Mouse (Mus musculus): ENCODE measurements at regions not wholly inside any gene's neighbourhood (a gene's known extent, or its start where the extent isn't known, plus 50 kb on each side); places are given as distances from the start of the nearest gene placed in this dataset.

DNA sequence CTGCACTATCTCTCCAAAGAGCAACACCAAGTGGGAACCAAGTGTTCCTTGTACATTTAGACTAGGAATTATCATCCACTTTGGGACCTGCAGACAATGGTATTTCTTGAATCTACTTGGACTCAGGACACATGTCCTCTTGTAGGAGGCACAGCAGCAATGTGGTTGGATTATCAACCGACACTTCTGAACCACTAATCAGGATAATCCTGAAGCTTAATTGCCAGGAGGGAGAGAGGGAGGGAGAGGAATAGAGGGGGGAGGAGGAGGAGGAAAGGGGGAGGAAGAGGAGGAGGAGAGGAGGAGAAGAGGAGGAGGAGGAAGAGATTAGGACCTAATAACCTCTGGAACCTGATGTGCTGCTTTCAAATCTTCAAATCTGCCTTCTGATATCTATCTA is 167.5 kb downstream of the Trib2 start:
- Histone ChIP-seq H3K36me3 (ENCODE audit: insufficient read depth, low read length) (no peaks in the 10 kb centered on the region), H3K27me3 (ENCODE audit: insufficient read depth, low read length) (no peaks in the 10 kb centered on the region), H3K4me3 (replicated peaks; ENCODE audit: low read depth, low read length) (no peak overlapping the region), H3K4me2 (ENCODE audit: low read length) (no peak overlapping the region), H3K27ac (no peak overlapping the region), H3K4me1 (replicated peaks; ENCODE audit: insufficient read depth, low read length) (no peaks in the 10 kb centered on the region), H3K9me3 (replicated peaks; ENCODE audit: low read length) (no peaks in the 10 kb centered on the region), H3K9ac (ENCODE audit: low read depth, low read length) (no peak overlapping the region)
- WGBS, result 88% methylated on average over 1 of the region's 1 CpGs
- ATAC-seq (replicated peaks; ENCODE audit: low FRiP score, low read depth), result no peak
- TF ChIP-seq CTCF (IDR thresholded peaks at IDR 0.05; ENCODE audit: low read depth), result no peak
- no peak for DNase-seq (ENCODE audit: low spot score)

DNA sequence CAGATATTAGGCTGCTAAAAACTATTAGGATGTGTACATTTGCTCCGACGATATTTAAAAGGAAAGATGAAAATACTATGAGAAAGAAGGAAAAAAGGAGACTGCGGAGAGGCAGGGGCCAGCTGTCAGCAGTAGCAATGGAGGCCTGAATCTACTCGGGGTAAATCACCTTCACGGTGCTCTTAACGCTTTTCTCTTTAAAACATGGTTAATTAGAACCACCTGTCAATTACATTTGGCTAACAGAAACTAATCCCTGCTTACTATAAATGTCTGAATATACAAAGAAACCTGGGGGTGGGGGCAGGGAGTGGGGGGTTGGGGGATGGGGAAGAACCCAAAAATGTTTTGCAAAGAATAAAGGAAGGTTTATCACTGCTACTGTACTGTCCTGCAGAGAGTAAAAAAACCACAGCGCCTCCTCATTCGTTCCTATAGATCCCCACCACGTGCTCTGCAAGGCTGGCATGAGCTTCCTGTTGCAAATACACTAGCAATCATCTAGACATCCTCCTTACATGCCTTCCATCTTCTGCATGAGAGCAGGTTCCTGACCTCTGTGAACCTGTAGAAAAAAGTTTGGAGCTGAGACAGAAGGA is 172.5 kb downstream of the Trib2 start:
- 60% methylated on average over 9 of the region's 9 CpGs for WGBS
- ATAC-seq (replicated peaks; ENCODE audit: low FRiP score, low read depth), result no peak
- no peak for TF ChIP-seq CTCF (IDR thresholded peaks at IDR 0.05; ENCODE audit: low read depth)

GRCm38 (mm10) chr12:15643669-15644068 is 173.1 kb downstream of the Trib2 start:
- 49% methylated on average over 3 of the region's 3 CpGs for WGBS
- no peaks in the 10 kb centered on the region for H3K27me3 ChIP-seq (ENCODE audit: insufficient read depth, low read length)
- H3K27ac ChIP-seq, result no peak overlapping the region
- H3K36me3 ChIP-seq (ENCODE audit: insufficient read depth, low read length), result no peaks in the 10 kb centered on the region
- no peaks in the 10 kb centered on the region for H3K9me3 ChIP-seq (replicated peaks; ENCODE audit: low read length)
- no peak for ATAC-seq (replicated peaks; ENCODE audit: low FRiP score, low read depth)
- H3K9ac ChIP-seq (ENCODE audit: low read depth, low read length), result no peak overlapping the region
- H3K4me1 ChIP-seq (replicated peaks; ENCODE audit: insufficient read depth, low read length), result peaks cover 4% of the 10 kb centered on the region; the same call in 1 of the 2 replicates
- TF ChIP-seq CTCF (IDR thresholded peaks at IDR 0.05; ENCODE audit: low read depth), result no peak
- no peak overlapping the region for H3K4me2 ChIP-seq (ENCODE audit: low read length)
- DNase-seq (ENCODE audit: low spot score), result no peak
- no peak overlapping the region for H3K4me3 ChIP-seq (replicated peaks; ENCODE audit: low read depth, low read length)

More for the DNA sequence above, 172.5 kb downstream of the Trib2 start:
- peaks cover 4% of the 10 kb centered on the region; the same call in 1 of the 2 replicates for H3K4me1 ChIP-seq (replicated peaks; ENCODE audit: insufficient read depth, low read length)
- no peaks in the 10 kb centered on the region for H3K36me3 ChIP-seq (ENCODE audit: insufficient read depth, low read length)
- H3K9ac ChIP-seq (ENCODE audit: low read depth, low read length), result no peak overlapping the region
- DNase-seq (ENCODE audit: low spot score), result no peak
- no peak overlapping the region for H3K27ac ChIP-seq
- no peak overlapping the region for H3K4me3 ChIP-seq (replicated peaks; ENCODE audit: low read depth, low read length)
- H3K27me3 ChIP-seq (ENCODE audit: insufficient read depth, low read length), result no peaks in the 10 kb centered on the region
- no peak overlapping the region for H3K4me2 ChIP-seq (ENCODE audit: low read length)
- no peaks in the 10 kb centered on the region for H3K9me3 ChIP-seq (replicated peaks; ENCODE audit: low read length)

DNA sequence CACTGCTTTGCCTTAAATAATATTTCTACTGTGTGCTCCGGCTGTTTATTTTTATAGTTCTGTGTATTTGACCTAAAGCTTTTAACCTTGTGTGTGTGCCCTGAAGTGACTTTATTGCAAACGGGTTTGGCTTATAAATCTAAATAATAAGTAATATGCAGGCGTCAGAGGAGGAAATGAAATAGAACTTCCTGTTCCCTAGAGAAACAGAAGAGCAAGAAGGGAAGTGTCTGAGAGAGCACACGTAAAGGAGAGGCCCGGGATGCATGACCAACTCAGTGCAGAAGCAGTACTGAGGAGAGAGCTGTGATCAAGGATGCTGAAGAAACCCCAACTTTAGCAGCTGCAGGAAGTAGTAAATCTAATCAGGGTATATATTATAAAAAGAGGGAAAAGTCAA is 176.4 kb downstream of the Trib2 start:
- Histone ChIP-seq H3K27me3 (ENCODE audit: insufficient read depth, low read length) (no peaks in the 10 kb centered on the region), H3K4me2 (ENCODE audit: low read length) (no peak overlapping the region), H3K4me3 (replicated peaks; ENCODE audit: low read depth, low read length) (no peak overlapping the region), H3K9me3 (replicated peaks; ENCODE audit: low read length) (no peaks in the 10 kb centered on the region), H3K27ac (peak overlapping the region; percentile 54; the same call in 1 of the 2 replicates), H3K9ac (ENCODE audit: low read depth, low read length) (no peak overlapping the region), H3K36me3 (ENCODE audit: insufficient read depth, low read length) (no peaks in the 10 kb centered on the region), H3K4me1 (replicated peaks; ENCODE audit: insufficient read depth, low read length) (peaks cover 4% of the 10 kb centered on the region; the same call in 1 of the 2 replicates)
- ATAC-seq (replicated peaks; ENCODE audit: low FRiP score, low read depth), result no peak
- TF ChIP-seq CTCF (IDR thresholded peaks at IDR 0.05; ENCODE audit: low read depth), result no peak
- DNase-seq (ENCODE audit: low spot score), result peak; percentile 78
- 32% methylated on average over 5 of the region's 5 CpGs for WGBS

DNA sequence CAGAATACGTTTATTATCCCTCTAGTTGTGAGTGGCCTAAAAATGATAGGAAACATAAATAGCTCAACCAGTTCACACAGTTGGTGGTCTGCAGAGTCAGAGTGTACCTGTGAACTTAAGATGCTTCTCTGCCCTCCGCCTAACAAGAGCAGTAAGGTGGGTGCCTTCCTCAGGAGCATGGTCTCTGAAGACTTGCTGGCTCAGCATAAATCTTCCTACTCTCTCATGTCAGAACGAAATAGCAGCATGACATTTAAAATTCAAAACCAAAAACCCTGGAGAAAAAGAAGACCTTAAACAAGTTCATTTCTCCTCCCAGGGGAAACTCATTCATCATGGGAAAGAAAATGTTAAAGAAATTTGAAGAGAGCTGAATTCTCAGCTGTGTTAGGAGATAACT is 186.8 kb downstream of the Trib2 start:
- Histone ChIP-seq H3K4me2 (ENCODE audit: low read length) (no peak overlapping the region), H3K27me3 (ENCODE audit: insufficient read depth, low read length) (no peaks in the 10 kb centered on the region), H3K36me3 (ENCODE audit: insufficient read depth, low read length) (no peaks in the 10 kb centered on the region), H3K4me3 (replicated peaks; ENCODE audit: low read depth, low read length) (no peak overlapping the region), H3K27ac (no peak overlapping the region), H3K9me3 (replicated peaks; ENCODE audit: low read length) (no peaks in the 10 kb centered on the region), H3K9ac (ENCODE audit: low read depth, low read length) (no peak overlapping the region), H3K4me1 (replicated peaks; ENCODE audit: insufficient read depth, low read length) (no peaks in the 10 kb centered on the region)
- no peak for TF ChIP-seq CTCF (IDR thresholded peaks at IDR 0.05; ENCODE audit: low read depth)
- DNase-seq (ENCODE audit: low spot score) (no peak), ATAC-seq (replicated peaks; ENCODE audit: low FRiP score, low read depth) (no peak)
- 84% methylated on average over 3 of the region's 3 CpGs for WGBS

- TF ChIP-seq CTCF (IDR thresholded peaks at IDR 0.05; ENCODE audit: low read depth), result no peak
- Histone ChIP-seq H3K9me3 (replicated peaks; ENCODE audit: low read length) (no peaks in the 10 kb centered on the region), H3K36me3 (ENCODE audit: insufficient read depth, low read length) (no peaks in the 10 kb centered on the region), H3K4me2 (ENCODE audit: low read length) (no peak overlapping the region), H3K9ac (ENCODE audit: low read depth, low read length) (no peak overlapping the region), H3K4me1 (replicated peaks; ENCODE audit: insufficient read depth, low read length) (no peaks in the 10 kb centered on the region), H3K4me3 (replicated peaks; ENCODE audit: low read depth, low read length) (no peak overlapping the region), H3K27ac (no peak overlapping the region), H3K27me3 (ENCODE audit: insufficient read depth, low read length) (no peaks in the 10 kb centered on the region)
- WGBS, result 67% methylated on average over 2 of the region's 2 CpGs
- peak; percentile 23 for DNase-seq (ENCODE audit: low spot score)
- no peak for ATAC-seq (replicated peaks; ENCODE audit: low FRiP score, low read depth)
Measured at GRCm38 (mm10) chr12:15619521-15619920, 197.2 kb downstream of the Trib2 start.

DNA sequence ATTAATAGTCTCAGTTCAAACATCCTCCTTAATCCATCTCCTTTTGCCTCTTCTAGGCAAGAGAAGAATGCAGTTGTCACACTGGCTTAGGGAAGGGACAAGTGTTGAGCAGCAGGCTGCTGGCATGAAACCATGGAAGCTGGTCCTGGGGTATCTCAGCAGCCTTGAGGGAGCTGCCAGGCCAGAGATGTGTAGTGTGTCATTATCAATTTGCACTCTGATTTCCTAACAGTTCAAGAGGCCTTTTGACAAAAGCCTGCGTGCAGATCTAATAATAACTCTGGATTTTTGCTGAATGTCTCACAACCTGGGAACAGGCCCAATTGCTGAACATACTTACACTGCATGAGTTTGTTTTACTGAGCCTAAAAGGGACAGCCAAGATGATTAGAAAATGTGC is 199.4 kb downstream of the Trib2 start:
- Histone ChIP-seq H3K27me3 (ENCODE audit: insufficient read depth, low read length) (no peaks in the 10 kb centered on the region), H3K27ac (no peak overlapping the region), H3K9ac (ENCODE audit: low read depth, low read length) (no peak overlapping the region), H3K4me1 (replicated peaks; ENCODE audit: insufficient read depth, low read length) (no peaks in the 10 kb centered on the region), H3K4me2 (ENCODE audit: low read length) (no peak overlapping the region), H3K4me3 (replicated peaks; ENCODE audit: low read depth, low read length) (no peak overlapping the region), H3K9me3 (replicated peaks; ENCODE audit: low read length) (no peaks in the 10 kb centered on the region), H3K36me3 (ENCODE audit: insufficient read depth, low read length) (no peaks in the 10 kb centered on the region)
- TF ChIP-seq CTCF (IDR thresholded peaks at IDR 0.05; ENCODE audit: low read depth), result no peak
- ATAC-seq (replicated peaks; ENCODE audit: low FRiP score, low read depth), result no peak
- 72% methylated on average over 1 of the region's 1 CpGs for WGBS
- DNase-seq (ENCODE audit: low spot score), result peak; percentile 64

Measured in kidney, postnatal 0 days (tissue).